Mouse (Mus musculus) liver, adult 2 months (tissue): ENCODE results near the gene Neurl1b. TPM values are rescaled to one million over a fixed set of nuclear protein-coding genes. Genes with fewer than 3 reads are reported as not detected.

Source experiments
- DNase-seq: peaks from one replicate; pipeline ENCODE4 v3.0.0-alpha.2; 2011; ENCODE audit warnings: low read depth, low spot score; ENCODE audit errors: extremely low read depth
- H3K27ac ChIP-seq: fragments of 200-500 bp; replicated peaks from 2 replicates; pipeline ENCODE4 v1.5.1; 2012; ENCODE audit warnings: low read depth, mild to moderate bottlenecking, control low read depth, inconsistent platforms, low read length; ENCODE audit not compliant: insufficient read depth
- H3K27me3 ChIP-seq: fragments of 200-500 bp; 2 replicates; pipeline ENCODE4 v1.6.1; 2012; ENCODE audit warnings: mild to moderate bottlenecking, moderate library complexity, low read length, inconsistent platforms; ENCODE audit not compliant: control insufficient read depth, insufficient read depth
- H3K36me3 ChIP-seq: fragments of 200-500 bp; 2 replicates; pipeline ENCODE4 v1.6.1; 2012; ENCODE audit warnings: low read length, inconsistent platforms; ENCODE audit not compliant: control insufficient read depth, insufficient read depth
- H3K4me1 ChIP-seq: fragments of 200-500 bp; 2 replicates; pipeline ENCODE4 v1.6.1; 2011; ENCODE audit warnings: low read length; ENCODE audit not compliant: control insufficient read depth, insufficient read depth
- H3K4me3 ChIP-seq: fragments of 200-500 bp; 2 replicates; pipeline ENCODE4 v1.5.1; 2011; ENCODE audit warnings: low read depth, mild to moderate bottlenecking, control low read depth, low read length, moderate library complexity; ENCODE audit not compliant: insufficient read depth
- H3K79me2 ChIP-seq: fragments of 200-500 bp; 2 replicates; pipeline ENCODE4 v1.6.1; 2012; ENCODE audit warnings: inconsistent platforms, mild to moderate bottlenecking, low read length, moderate library complexity; ENCODE audit not compliant: control insufficient read depth, insufficient read depth
- H3K9ac ChIP-seq: fragments of 200-500 bp; 2 replicates; pipeline ENCODE4 v1.6.1; 2012; ENCODE audit warnings: low read depth, mild to moderate bottlenecking, control low read depth, inconsistent platforms, low read length
- CTCF ChIP-seq: fragments of 200-500 bp; IDR thresholded peaks from 2 replicates; pipeline ENCODE4 v1.5.1; 2011; ENCODE audit warnings: low read depth, low read length, control low read depth
- POLR2A ChIP-seq: fragments of 200-500 bp; IDR thresholded peaks from 2 replicates; pipeline ENCODE4 v1.6.1; 2011; ENCODE audit warnings: low read length, control low read depth; ENCODE audit not compliant: insufficient read depth; ENCODE audit errors: extremely low read depth
- WGBS: fragments of 180-500 bp; shearing (Covaris S2); methylation state at CpG from one replicate; pipeline ENCODE4 v1.1.7; 2018; 5-methylcytosine and 5-hydroxymethylcytosine counted together
- polyA plus RNA-seq: library from polyadenylated mRNA; depleted of rRNA; stranded (reverse); fragments of >200 nt; gene quantifications from 2 replicates; pipeline ENCODE4 v1.2.3, GENCODE M21; 2012; rRNA removed
- total RNA-seq: library from RNA; depleted of rRNA; stranded (reverse); fragments of >200 nt; gene quantifications from 2 replicates; pipeline ENCODE4 v1.2.3, GENCODE M21; 2014; rRNA removed

Neurl1b gene
- total and polyA plus RNA-seq, 2 experiments: 0.46 to 0.57 TPM

DNA sequence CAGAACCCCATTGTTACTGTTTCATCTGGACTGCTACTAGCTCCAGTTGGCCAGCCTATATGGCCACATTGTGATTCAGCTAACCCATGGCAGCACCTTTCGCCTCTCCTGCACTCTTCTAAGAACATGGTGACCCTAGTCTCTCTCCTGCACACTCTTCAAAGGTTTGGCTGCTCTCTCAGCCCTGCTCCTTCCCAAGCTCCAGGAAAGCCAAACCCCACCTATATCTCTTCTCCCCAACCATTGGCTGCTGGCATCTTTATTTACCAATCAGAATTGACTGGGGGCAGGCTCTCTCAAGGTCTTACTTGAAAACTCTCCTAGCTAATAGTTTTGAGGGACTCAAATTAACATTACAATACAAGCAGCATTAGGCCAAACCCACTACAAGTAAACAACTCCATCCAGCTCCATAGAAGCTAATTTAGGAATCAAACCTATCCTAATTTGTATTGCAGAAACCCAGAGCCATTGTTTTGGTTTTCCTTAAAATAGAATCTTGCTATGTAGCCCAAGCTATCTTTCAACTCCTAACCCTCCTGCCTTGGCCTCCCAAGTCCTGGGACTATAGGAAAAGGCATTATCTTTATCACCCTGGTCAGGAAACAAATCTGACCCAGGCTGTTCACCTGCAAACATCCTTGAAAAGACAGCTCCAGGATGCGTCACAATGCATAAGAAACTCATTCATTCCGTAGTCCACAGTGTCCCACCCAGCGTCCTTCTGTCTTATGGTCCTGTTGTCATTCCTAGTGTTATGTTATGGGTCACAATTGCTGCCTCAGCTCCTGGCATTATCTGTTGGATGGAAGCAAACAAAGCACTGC lies 80.2 kb downstream of the Neurl1b start:
- TF ChIP-seq POLR2A (no peak), CTCF (no peak)
- H3K27me3 ChIP-seq: no peaks in the 10 kb centered on the region
- WGBS: 87% methylated on average over 4 of the region's 4 CpGs
- H3K27ac ChIP-seq: no peak overlapping the region
- DNase-seq: no peak
- H3K9ac ChIP-seq: no peak overlapping the region
- no peaks in the 10 kb centered on the region for H3K36me3 ChIP-seq
- no peaks in the 10 kb centered on the region for H3K79me2 ChIP-seq
- peaks cover 5% of the 10 kb centered on the region for H3K4me1 ChIP-seq
- no peak overlapping the region for H3K4me3 ChIP-seq

Other genes with a start within 250 kb of the Neurl1b start
- gene Pdia2, start 215.7 kb upstream of the Neurl1b start, total RNA-seq: 1.6 and 6.0 TPM in 2 replicates
- gene Pdia2, start 215.7 kb upstream of the Neurl1b start, polyA plus RNA-seq: not detected in 2 replicates
- gene Rgs11, start 211.9 kb upstream of the Neurl1b start, total RNA-seq: 0.09 and 0.40 TPM in 2 replicates
- gene Rgs11, start 211.9 kb upstream of the Neurl1b start, polyA plus RNA-seq: 0.22 and 0.25 TPM in 2 replicates
- gene Arhgdig, start 207.0 kb upstream of the Neurl1b start, total RNA-seq: not detected in 2 replicates
- 0.09 TPM in 1 of 2 replicates, not detected in the other for gene Arhgdig, start 207.0 kb upstream of the Neurl1b start, polyA plus RNA-seq
- 12.6 and 19.5 TPM in 2 replicates for gene Fam234a, start 170.6 kb upstream of the Neurl1b start, total RNA-seq
- gene Fam234a, start 170.6 kb upstream of the Neurl1b start, polyA plus RNA-seq: 50.8 and 54.0 TPM in 2 replicates
- 17.8 and 18.2 TPM in 2 replicates for gene Luc7l, start 161.9 kb upstream of the Neurl1b start, total RNA-seq
- gene Luc7l, start 161.9 kb upstream of the Neurl1b start, polyA plus RNA-seq: 8.8 and 15.4 TPM in 2 replicates
- 30.7 and 34.6 TPM in 2 replicates for gene Ergic1, start 146.7 kb downstream of the Neurl1b start, total RNA-seq
- gene Ergic1, start 146.7 kb downstream of the Neurl1b start, polyA plus RNA-seq: 93.3 and 106 TPM in 2 replicates
- gene Dusp1, start 147.3 kb downstream of the Neurl1b start, total RNA-seq: 10.5 and 10.7 TPM in 2 replicates
- 22.2 and 40.0 TPM in 2 replicates for gene Dusp1, start 147.3 kb downstream of the Neurl1b start, polyA plus RNA-seq
- 104 and 108 TPM in 2 replicates for gene Atp6v0e, start 248.4 kb downstream of the Neurl1b start, total RNA-seq
- 122 and 131 TPM in 2 replicates for gene Atp6v0e, start 248.4 kb downstream of the Neurl1b start, polyA plus RNA-seq